Mouse (Mus musculus) spleen, adult 18-20 months (tissue): Measurements from ENCODE around the gene Gstm7.
"Not testable (repeated sequence)": the region's sequence is repeated elsewhere in the genome, so short reads cannot be mapped to it uniquely, and the experiment has no call there.

Experiments used
- DNase-seq, 2 experiments: peaks; one replicate each; pipeline ENCODE4 v3.0.0; 2022; ENCODE audit warnings: mixed read lengths in 2 of 2

Gstm7 gene

DNA sequence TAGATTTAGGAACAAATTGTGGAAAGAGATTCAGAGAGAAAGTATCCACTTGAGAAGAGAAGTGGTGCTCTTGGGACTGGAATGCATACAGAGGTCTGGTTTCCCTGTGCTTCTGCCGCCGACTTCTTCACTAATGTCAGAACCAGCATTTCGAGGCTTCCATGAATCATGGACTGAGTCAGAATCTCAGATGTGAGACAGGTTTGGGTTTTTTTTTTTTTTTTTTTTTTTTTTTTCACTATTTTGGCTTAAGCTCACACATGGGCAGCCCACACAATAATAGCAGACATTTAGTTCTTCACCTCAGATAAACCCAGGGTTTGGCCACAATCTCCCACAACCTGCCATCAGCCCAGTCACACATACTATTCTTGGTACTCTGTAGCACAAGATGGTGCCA lies 3.7 kb upstream of the Gstm7 start:
- DNase-seq: no peak

DNA sequence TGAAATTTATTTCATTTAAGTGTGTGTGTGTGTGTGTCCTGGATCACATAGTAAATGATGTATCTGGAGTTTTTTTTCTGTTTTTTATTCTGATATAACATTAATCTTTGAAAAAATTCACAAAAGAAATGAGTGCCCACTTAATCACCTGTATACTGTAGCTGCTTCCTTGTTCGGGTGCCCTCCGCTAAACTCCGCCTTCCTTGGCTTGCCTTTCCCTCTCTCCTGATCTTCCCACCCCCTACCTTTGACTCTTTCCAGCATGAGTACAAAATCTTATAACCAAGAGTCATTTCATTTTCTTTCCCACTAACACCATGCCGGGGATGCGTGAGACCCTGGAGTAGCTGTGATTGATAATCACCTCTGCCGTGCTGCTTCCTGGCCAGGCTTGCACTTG lies 511 bp upstream of the Gstm7 start:
- DNase-seq: no peak

DNA sequence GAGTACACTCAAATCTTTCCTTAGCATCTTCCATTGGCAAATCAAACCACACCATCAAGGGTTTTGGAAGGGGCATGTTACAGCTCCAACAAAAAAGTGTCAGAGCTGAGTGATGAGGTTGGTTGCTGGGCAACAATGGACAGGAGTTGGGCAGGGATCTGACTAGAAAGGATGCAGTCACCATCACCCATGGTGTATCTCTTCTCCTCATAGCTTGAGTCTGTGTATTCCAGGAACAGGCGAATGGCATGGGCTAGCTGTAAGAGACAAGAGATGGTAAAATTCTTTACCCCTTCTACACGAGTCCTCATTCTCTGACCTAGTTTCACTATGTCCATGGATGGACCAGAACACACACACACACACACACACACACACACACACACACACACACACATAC lies 483 bp downstream of the Gstm7 start:
- DNase-seq: no peak

DNA sequence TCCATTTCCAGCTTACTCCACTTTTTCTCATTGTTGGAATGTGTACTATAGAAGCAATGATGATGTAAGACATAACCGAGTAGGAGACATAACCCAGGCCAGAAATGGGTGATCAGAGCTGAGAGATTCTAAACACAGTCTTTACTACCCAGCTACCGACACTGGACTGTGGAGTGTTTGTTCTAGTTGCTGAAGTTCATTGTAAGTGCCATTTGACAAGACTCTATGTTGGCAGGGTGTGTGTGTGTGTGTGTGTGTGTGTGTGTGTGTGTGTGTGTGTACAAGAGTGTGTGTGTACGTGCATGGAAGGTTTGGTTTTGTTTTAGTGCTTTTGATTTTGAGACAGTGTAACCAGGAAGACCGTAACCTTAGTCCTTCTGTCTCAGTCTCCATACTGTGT lies 1.9 kb downstream of the Gstm7 start:
- no peak for DNase-seq

DNA sequence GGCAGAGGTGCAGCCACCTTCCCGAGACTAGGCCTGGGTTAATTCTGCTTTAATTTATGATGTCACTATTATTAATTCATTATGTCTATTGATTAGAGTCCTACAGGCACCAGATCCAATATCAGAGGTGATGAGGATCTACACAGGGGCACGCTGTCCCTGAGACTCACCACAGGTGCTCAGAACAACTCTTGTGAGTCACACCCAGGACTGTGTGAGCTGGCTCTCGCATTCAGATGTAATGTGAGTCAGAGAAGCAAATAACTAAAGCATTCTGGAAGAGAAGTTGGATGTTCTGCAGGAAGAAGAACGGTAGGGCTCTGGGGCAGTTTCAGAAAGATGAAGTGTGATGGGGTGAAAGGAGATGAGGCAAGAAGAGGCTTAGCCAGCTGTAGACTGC lies 2.4 kb downstream of the Gstm7 start:
- DNase-seq: no peak

DNA sequence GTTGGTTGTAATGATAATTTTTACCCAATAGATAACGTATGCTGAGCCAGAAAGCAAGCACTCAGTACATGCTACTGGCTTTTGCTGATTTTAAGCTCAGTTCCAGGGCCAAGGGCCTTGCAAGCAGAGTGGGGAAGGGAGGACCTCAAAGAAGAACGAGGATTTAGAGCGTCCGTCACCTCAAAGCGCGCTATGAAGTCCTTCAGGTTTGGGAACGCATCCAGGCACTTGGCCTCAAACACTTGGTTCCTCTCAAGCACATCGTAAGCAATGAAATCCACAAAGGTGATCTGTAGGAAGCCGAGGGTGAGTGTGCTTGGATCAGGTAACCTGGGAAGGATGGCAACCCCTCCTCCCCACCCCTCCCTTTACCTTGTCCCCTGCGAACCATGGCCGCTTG lies 2.9 kb downstream of the Gstm7 start:
- no peak for DNase-seq

DNA sequence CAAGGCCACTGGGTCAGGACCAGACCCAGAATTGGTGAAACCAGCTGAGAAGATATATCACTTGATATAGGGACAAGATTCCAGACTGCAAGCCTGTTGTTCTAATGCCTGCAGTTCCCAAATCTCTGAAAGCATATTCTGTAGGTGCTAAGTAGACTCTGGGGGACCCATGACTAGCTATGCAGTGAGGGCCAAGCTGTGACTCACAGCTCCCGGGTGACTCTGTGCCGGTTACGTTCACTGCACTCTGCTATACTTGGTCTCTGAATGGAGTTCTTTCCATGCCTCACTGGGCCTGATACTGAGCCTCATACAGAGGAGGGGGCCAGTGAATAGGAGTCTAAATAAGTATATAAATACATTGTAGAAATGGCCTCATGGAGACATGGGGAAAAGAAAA lies 3.8 kb downstream of the Gstm7 start:
- no peak for DNase-seq

DNA sequence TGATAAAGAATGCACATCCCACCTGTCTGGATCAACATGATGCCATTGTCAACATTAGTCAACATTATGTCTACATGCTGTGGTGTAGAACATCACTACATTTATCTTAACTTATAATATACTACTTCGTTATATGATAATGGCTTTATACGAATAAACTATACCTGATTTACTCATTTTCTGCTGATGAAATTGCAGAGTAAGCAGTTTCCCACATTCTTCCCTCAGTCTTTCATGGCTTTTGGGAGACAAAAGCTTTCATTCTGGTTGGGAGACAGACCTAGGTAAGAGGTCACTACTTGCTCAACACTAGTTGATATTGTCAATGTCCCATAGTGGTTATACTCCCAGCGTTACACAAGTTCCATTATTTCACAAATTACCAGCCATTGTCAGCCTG lies 6.3 kb downstream of the Gstm7 start:
- no peak for DNase-seq

DNA sequence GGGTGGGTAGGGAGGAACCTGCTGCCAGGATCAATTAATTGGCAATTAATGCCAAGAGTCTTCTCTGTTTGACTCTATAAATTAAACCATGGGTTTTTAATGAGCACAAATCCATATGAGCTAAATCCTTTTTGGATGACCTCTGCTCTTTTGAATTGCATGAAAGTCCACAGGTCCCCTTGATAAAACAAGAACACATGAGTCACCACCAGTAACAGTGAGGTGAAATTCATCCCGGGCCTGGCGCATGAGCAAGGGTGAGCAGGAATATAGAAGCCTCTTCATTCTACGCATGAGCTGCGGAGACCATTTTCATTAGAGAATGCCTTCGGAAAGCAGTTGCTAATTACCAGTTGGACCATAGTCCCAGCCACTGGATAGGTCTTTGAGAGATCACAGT lies 11.3 kb downstream of the Gstm7 start:
- no peak for DNase-seq

DNA sequence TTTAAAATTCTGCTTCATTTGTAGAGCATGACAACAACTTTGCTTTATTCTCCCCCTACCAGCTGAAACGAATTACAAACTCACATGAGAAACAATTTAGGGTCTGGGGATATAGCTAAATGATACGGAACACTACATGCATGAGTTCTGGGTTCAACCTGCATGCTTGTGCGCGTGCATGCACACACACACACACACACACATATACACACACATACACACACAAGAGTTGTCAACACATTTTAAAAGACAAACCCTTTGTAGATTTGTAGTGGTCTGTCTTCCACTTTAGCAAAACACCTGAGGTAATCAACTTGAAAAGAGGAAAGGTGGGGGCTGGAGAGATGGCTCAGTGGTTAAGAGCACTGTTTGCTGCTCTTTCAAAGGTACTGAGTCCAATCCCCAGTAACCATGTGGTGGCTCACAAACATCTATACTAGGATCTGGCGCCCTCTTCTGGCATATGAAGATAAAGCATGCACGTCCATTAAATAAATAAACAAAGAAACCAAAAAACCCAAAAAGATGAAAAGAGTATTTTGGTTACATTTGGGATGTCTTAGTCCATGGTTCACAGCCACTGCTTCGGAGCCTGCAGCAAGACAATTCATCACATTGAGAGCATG lies 13.7 kb downstream of the Gstm7 start:
- DNase-seq: peak in 1 of 2 experiments; percentile 27

DNA sequence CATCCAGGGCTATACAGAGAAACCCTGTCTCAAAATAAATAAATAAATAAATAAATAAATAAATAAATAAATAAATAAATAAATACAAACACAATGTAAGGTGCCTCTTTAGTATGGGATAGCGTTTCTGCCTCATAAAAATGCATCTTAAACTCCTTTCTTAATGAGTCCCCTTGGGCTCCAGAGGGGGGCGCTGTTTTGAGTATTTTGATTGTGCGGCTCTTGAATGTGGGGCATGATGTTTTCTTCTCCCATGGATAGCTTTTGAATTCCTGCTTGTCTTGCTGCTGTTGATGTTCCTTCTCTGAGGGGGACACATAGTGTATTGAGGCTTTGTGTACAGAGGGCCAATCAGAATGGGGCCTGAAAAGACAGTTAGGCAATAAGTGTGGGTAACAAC lies 14.5 kb downstream of the Gstm7 start:
- DNase-seq: no peak

DNA sequence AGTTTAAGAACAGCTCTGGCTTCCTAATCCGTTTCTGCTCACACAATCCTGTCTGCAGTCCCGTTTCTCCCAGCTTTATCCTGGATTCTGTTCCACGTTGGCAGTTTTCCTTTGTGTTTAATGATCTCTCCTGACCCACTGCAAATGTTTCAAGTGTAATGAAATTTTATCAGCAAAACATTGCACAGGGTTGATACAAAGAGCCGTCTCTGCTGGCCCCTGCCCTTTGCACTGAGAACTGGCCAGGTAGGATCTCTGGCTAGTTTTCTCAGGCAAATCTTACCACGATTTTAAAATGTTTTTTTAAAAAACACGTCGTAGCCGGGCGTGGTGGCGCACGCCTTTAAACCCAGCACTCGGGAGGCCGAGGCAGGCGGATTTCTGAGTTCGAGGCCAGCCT lies 14.9 kb downstream of the Gstm7 start:
- DNase-seq: no peak

DNA sequence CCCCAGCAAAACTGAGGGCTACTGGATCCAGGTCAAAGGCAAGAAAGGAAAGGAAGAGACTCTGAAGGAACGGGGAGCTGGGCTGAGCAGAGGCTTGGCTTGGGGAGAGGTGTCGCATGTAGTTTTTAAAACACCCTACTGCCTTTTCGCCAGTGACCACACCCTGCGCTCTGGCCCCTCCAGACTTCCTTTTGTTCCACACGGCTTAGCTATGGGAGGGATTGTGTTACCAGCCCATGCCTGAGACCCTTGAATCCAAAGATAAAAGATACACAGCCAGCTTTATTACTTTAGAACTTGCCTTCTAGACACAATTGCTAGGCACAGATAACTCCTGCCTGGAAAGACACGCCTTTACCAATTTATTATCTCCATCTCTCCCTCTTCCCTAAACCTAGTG lies 25.7 kb downstream of the Gstm7 start:
- no peak for DNase-seq

DNA sequence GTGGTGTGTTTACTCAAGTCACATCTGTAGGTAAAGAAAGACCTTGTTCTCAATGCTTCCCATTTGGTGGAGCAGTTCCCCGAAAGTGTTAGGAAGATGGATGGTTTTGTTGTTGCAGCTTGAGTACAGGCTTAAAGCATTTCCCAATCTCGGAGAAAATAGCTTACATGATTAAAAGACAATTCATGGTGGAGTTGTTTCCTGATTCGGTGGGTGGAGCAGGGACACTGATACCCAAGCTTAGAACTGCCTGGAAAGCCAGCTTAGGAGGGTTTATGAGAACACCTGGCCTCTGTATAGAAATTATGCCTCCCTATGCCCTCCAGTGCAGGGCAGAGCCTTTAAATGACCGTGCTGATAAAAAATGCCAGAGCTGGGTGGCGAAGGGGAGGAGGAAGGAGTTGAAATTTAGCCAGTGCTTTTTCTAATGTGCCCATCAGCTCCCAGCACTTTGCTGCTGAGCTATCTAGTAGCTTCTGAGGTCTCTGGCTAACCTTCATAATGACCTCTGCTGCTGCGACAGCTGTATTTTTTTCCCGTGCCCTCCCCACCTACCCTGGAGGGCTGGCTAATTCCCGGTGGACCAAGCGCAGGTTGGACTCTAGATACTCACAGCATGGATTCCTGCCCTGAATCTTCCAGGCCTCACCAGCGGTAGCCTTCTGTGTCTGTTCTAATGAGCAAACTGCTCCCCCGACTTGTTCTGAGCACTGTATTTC lies 30.5 kb downstream of the Gstm7 start:
- no peak for DNase-seq

DNA sequence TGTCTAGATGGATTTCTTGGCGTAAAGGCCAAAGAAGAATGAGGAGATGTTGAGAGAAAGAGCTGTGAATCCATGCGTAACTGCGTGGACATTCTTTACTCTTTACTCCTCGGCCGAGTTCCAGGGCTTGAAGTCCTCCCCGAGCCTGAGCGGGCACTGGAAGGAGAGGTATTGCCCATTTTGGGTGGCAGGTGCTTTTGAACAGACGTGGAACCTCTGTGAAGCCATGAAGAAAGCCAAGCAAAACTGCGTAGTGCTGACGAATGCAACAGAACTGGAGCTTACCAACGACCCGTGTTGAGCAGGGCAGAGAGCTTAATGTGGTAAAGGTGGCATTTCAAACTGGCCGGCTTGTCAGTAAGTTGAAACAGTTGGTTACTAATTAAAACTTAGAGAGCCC lies 32.9 kb downstream of the Gstm7 start:
- no peak for DNase-seq

DNA sequence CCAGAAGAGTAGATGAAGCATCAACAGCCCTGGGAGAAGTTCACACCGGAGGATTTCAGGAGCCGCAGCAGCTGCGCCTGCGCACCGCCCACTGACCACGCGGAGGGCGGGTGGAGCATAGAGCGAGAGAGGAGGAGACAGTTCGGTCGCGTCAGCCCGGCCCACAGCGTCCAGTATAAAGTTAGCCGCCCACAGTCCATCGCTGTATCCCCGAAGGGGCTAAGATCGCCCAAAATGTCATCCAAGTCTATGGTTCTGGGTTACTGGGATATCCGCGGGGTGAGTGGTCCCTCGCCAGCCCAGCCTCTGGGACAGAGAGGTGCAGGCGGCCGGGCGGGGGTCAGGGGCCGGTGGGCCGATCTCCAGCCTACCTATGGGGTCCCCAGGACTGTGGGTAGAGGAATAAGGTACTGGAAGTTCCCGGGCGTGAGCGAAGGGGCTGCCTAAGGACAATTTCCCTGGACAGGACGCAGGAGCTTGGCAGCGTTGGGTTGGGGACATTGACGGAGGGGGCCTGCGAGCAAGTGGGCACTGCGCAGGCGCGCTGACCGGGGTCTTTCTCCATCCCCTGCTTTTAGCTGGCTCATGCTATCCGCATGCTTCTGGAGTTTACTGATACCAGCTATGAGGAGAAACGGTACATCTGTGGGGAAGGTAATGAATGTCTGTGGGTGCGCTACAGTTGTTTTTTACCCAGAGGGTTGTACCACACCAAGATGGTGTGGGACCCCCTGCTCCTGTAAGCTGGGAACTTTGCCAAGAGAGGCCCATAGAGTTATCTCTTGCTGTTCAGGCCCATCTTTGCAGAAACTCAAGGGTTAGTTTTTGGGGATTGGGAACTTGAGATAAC lies 35.7 kb downstream of the Gstm7 start, which contains the start of gene Gstm5:
Gene Gstm5 (plus strand): TSS at position 102 of the 850 bp plus-strand sequence.
- peak in 1 of 2 experiments; percentile 25 for DNase-seq

DNA sequence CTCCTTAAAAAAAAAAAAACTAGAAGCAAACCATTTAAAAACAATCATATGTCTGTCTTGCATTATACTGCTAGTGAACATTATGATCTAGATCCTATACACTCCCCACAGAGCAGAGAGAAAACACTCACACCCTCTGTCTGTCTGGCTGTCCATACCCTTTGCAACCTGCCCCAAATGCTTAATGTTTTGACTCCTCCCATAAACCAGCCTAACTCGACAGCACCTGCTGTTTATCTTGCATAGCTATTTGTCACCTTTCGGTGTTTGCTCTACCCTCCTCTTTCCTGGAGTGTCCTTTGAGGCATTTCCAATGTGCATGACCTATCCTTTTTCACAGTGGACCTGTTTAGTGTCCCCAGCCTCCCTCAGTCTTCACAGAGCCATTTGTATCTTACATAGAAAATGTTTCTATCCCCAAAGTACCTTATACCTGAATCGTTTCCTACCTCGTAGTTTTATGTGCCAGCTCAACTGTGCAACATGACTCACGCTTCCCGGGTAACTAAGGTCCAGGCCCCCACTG lies 36.4 kb downstream of the Gstm7 start:
- no peak for DNase-seq

DNA sequence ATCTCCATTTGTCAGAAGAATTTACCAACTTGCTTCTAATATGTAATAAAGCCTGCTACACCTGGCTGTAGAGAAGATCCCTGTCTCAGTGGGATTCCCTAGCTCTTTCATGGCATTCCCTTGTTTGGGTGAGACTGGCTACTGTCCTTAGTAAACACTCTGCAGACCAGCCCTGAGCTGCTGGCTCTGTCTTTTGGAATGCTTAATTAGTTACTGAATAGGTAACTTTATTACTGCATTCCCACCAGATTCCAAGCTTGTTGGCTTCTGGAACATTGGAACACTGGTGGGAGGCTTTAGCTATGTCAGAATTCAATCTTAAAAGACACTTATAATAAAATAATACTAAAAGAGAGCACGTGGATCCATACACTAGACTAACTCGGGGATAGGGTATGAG lies 42.4 kb downstream of the Gstm7 start:
- DNase-seq: not testable (repeated sequence)

DNA sequence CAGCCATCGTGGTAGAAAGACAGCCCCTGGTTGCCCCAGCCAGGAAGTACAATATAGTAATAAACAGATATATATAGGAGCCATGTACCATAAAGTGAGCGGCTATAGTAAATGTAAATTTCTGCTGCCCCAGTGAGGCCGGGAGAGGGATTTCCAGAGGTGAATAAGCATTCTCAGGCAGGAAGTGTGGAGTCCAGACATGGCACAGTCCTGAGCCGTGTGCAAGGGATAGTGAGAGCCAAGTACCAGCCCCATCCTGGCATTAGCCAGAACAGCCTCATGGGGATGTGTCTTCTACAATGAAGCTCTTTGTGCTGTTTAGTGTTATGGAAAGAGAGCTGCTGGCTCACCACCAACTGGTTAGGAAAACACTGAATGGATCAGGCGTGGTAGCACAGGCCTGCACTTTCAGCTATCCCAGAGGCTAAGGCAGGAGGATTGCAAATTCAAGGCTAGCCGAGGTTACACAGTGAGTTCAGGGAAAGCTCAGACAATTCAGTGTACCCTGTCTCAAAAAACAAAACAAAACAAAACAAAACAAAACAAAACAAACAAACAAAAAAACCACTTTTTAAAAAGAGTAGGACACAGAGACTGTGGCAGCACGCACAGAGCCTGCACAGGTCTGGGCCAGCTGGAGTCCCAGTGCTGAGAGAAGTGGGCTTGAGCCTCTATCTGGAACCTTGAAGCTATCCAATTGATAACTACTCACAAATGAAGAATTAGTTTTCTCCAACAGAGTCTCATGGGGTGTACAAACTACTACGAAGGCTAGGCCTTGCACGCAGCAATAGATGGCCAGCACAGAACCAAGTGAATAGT lies 43.7 kb downstream of the Gstm7 start:
- DNase-seq: no peak

DNA sequence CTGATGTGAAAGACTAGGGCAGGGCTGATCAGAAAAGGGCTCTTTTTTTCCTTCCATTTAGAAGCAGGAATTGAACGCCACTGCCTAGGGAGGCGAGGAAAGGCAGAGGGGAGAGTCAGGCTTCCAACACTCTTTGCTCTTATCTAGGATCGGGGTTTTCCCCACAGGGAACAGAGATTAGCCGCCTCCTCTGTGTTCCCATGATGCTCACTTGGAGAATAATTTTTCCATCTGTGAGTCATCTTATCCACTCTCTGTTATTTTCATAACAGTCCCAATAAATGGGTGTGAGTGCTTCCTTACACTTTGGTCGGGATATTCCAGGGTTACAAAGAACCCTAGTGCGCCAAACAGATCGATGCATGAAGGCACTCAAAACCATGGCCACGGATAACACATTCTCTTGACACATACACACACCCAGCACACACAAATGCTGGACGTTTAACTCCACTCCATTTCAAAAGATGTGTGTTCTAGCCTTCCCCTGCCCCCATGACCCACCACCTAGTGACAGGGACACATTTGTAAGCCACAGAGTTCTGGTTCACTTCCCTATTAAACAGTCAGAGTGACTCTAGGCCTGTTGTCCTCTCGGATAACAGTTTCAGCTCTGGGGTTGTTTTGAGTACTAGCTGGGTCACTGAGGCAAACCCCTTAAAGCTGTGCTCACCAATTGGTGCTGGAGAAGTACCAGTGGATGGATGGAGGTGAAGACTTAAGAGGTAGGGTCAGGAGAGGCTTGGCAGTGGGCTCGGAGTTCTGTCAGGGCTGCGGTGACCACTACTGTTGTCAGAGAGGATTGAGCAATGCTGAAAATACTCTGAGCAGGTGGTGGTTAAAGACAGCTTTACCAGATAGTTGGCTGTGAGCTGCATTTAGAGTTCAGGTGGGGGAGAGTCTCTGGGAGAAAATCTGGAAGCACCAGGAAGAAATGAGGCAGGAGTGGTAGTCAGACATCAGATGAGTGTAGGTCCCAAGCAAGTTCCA lies 53.6 kb downstream of the Gstm7 start:
- no peak for DNase-seq

DNA sequence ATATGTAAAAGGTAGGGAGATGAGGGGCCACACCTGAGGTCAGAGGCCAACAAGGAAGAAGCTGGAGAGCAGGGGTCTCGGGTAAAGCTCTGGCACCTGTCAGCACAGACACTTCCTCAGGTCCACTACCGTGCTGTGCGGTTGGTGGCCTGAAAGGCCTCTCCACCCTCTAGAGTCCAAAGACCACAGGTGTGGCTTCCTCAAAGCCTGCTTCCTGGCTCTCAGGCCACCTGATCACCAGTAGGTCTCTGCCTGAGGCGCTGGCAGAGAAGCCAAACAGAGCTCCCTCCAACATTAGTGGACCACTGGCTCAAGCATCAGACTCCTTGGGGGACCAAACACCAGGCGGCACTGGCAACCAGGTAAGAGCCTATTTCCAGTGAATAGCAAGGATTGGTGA lies 54.6 kb downstream of the Gstm7 start, which contains the start of gene Eps8l3:
Gene Eps8l3 (plus strand): TSS at position 225 of the 400 bp plus-strand sequence.
- DNase-seq: no peak
